8 mouse cellular contexts compared by ENCODE assay signal in genomic region chr9:87739543-87740161, GRCm38 (mm10). TPM values are rescaled to one million over a fixed set of nuclear protein-coding genes. Genes with fewer than 3 reads are reported as not detected.
DNase-seq lines count a peak whose midpoint lies in the region; ATAC-seq and TF ChIP-seq lines count a peak whose summit lies in the region.

No protein-coding gene starts in this region.

- no peak overlapping the region for H3K27ac ChIP-seq in layer of hippocampus, adult 2 months
- no peak overlapping the region for H3K27ac ChIP-seq in forebrain, embryonic 10.5 days
- H3K27ac ChIP-seq in hindbrain, embryonic 16.5 days (ENCODE audit: low read depth, low read length): no peak overlapping the region
- H3K27ac ChIP-seq in neural tube, embryonic 14.5 days (ENCODE audit: low read depth, low read length): no peak overlapping the region
- no peak overlapping the region for H3K27ac ChIP-seq in cerebellum, adult 2 months (ENCODE audit: insufficient read depth, low read length)

- H3K9me3 ChIP-seq in forebrain, embryonic 10.5 days: no peaks in the 10 kb centered on the region
- H3K9me3 ChIP-seq in hindbrain, embryonic 16.5 days (ENCODE audit: control insufficient read depth, low read length): no peaks in the 10 kb centered on the region
- no peaks in the 10 kb centered on the region for H3K9me3 ChIP-seq in neural tube, embryonic 14.5 days (ENCODE audit: control insufficient read depth, low read length)

- H3K4me1 ChIP-seq in forebrain, embryonic 10.5 days: peaks cover 21% of the 10 kb centered on the region
- H3K4me1 ChIP-seq in hindbrain, embryonic 16.5 days (ENCODE audit: control insufficient read depth, insufficient read depth, low read depth, low read length): peaks cover 6% of the 10 kb centered on the region
- no peaks in the 10 kb centered on the region for H3K4me1 ChIP-seq in neural tube, embryonic 14.5 days (ENCODE audit: control insufficient read depth, insufficient read depth, low read length)
- no peaks in the 10 kb centered on the region; the same call in 1 of the 2 replicates for H3K4me1 ChIP-seq in cerebellum, adult 2 months (ENCODE audit: control insufficient read depth, insufficient read depth, low read length)

- peak overlapping the region; percentile 45 for H3K4me2 ChIP-seq in hindbrain, embryonic 16.5 days (ENCODE audit: low read length)
- peak overlapping the region; percentile 24; the same call in 1 of the 2 replicates for H3K4me2 ChIP-seq in neural tube, embryonic 14.5 days (ENCODE audit: low read depth, low read length)

- H3K9ac ChIP-seq in hindbrain, embryonic 16.5 days (ENCODE audit: low read depth, low read length): no peak overlapping the region
- no peak overlapping the region for H3K9ac ChIP-seq in neural tube, embryonic 14.5 days (replicated peaks; ENCODE audit: low read depth, low read length)

- no peak for DNase-seq in layer of hippocampus, adult 2 months (ENCODE audit: low spot score in 2 of 2)
- DNase-seq in layer of hippocampus, adult 11-12 months (ENCODE audit: low spot score): no peak
- DNase-seq in forebrain, embryonic 10.5 days (ENCODE audit: extremely low spot score, low spot score): peak; percentile 46
- no peak for DNase-seq in ovary, postnatal 10 days (ENCODE audit: low spot score)
- no peak for DNase-seq in cerebellum, adult 2 months
- DNase-seq in urinary bladder, postnatal 4 days (ENCODE audit: low spot score in 2 of 2): no peak

- H3K27me3 ChIP-seq in forebrain, embryonic 10.5 days (ENCODE audit: poor library complexity, severe bottlenecking): peaks cover 91% of the 10 kb centered on the region
- peaks cover 63% of the 10 kb centered on the region for H3K27me3 ChIP-seq in hindbrain, embryonic 16.5 days (replicated peaks; ENCODE audit: control insufficient read depth, insufficient read depth, low read length)
- peaks cover 51% of the 10 kb centered on the region for H3K27me3 ChIP-seq in neural tube, embryonic 14.5 days (ENCODE audit: control insufficient read depth, insufficient read depth, low read length)
- H3K27me3 ChIP-seq in cerebellum, adult 2 months (ENCODE audit: control insufficient read depth, insufficient read depth, low read length): peaks cover 12% of the 10 kb centered on the region; the same call in 1 of the 2 replicates

- no peak for TF ChIP-seq CTCF in layer of hippocampus, adult 2 months (conservative IDR thresholded peaks at IDR 0.05)
- no peak for TF ChIP-seq CTCF in cerebellum, adult 2 months (IDR thresholded peaks at IDR 0.05; ENCODE audit: borderline replicate concordance, insufficient read depth, low read depth, low read length)

- peak; percentile 59 for ATAC-seq in hindbrain, embryonic 16.5 days
- ATAC-seq in neural tube, embryonic 14.5 days (ENCODE audit: low read depth): peak; percentile 32; the same call in 1 of the 2 replicates

- H3K4me3 ChIP-seq in layer of hippocampus, adult 2 months: peak overlapping the region; percentile 7; the same call in 1 of the 2 replicates
- H3K4me3 ChIP-seq in forebrain, embryonic 10.5 days: peak overlapping the region; percentile 46
- peak overlapping the region; percentile 29 for H3K4me3 ChIP-seq in hindbrain, embryonic 16.5 days (ENCODE audit: low read length)
- H3K4me3 ChIP-seq in neural tube, embryonic 14.5 days (ENCODE audit: low read depth, low read length): peak overlapping the region; percentile 10; the same call in 1 of the 2 replicates
- no peak overlapping the region for H3K4me3 ChIP-seq in cerebellum, adult 2 months (replicated peaks; ENCODE audit: insufficient read depth, low read depth, low read length)

- no peaks in the 10 kb centered on the region for H3K36me3 ChIP-seq in forebrain, embryonic 10.5 days (replicated peaks)
- no peaks in the 10 kb centered on the region for H3K36me3 ChIP-seq in hindbrain, embryonic 16.5 days (ENCODE audit: control insufficient read depth, insufficient read depth, low read length)
- no peaks in the 10 kb centered on the region for H3K36me3 ChIP-seq in neural tube, embryonic 14.5 days (ENCODE audit: control insufficient read depth, insufficient read depth, low read length)

- under 1% methylated on average over 41 of the region's 41 CpGs for whole genome bisulfite sequencing in forebrain, embryonic 10.5 days
- WGBS in hindbrain, embryonic 16.5 days: 1% methylated on average over 41 of the region's 41 CpGs
- under 1% methylated on average over 41 of the region's 41 CpGs for WGBS in neural tube, embryonic 14.5 days
- 1% methylated on average over 41 of the region's 41 CpGs for WGBS in cerebellum, adult 2 months

- TF ChIP-seq POLR2A in cerebellum, adult 2 months (IDR thresholded peaks at IDR 0.05; ENCODE audit: borderline replicate concordance, insufficient read depth, low read length): no peak

RNA-seq across cellular contexts. Expression of gene Tbx18, which starts 8.6 kb away (rescaled TPM):
- 1 to 10 TPM; 1.3 to 1.8 TPM for total RNA-seq in layer of hippocampus, adult 2 months (2021)
- polyA plus RNA-seq in forebrain, embryonic 10.5 days (2016; fragmentation: Nextera tagmentation; extraction: Ambion mirVana): 3.0 and 3.1 TPM in 2 replicates
- polyA plus RNA-seq in hindbrain, embryonic 16.5 days (2015; fragmentation: Nextera tagmentation; extraction: Ambion mirVana): 1.5 and 2.5 TPM in 2 replicates
- polyA plus RNA-seq in neural tube, embryonic 14.5 days (2014; fragmentation: Nextera tagmentation; extraction: Ambion mirVana): 0.08 and 1.3 TPM in 2 replicates
- polyA plus RNA-seq in cerebellum, adult 2 months (2012; rRNA removed): 0.95 and 1.1 TPM in 2 replicates
